Mouse (Mus musculus): ENCODE measurements around the gene 4930535I16Rik. TPM values are rescaled to one million over a fixed set of nuclear protein-coding genes. Genes with fewer than 3 reads are reported as not detected.

Gene 4930535I16Rik
- not detected in 2 replicates for polyA plus RNA-seq (2012; rRNA removed)

DNA sequence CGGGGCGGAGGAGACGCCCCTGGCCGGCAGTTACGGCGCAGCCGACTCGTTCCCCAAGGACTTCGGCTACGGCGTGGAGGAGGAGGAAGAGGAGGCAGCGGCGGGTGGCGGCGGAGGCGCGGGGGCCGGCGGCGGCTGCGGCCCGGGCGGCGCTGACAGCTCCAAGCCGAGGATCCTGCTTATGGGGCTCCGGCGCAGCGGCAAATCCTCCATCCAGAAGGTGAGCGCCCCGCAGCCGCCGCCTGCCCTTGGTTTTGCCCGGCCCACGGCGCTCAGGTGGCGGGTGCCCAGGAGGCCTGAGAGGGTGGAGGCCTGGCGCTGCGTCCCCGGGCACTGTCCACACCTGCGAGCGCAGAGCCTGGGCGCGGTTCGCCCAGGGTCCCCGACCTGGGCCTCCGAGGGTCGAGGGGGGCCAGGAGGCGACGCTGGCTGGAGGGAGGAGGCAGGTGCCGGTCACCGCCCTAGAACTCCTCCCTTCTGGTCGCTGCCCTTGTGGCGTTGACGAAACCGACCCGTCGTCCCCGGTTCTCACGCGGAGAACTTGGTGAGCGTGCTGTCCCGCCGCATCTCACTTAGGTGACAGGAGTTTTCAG is at the start of gene 4930535I16Rik:
4930535I16Rik (minus strand) TSS at position 475 of the 593 bp plus-strand sequence.
- H3K4me3 ChIP-seq (ENCODE audit: insufficient read depth, low read length) = peak within 1 kb of the TSS; percentile 76
- peaks cover 3% of the 10 kb centered on the region; the same call in 1 of the 2 replicates for H3K4me1 ChIP-seq (ENCODE audit: control insufficient read depth, insufficient read depth, low read length)
- TF ChIP-seq POLR2A (IDR thresholded peaks at IDR 0.05; ENCODE audit: extremely low read depth, insufficient read depth, low read length) (no peak), CTCF (IDR thresholded peaks at IDR 0.05; ENCODE audit: extremely low read depth, insufficient read depth, low read length) (no peak)
- peak within 1 kb of the TSS; percentile 95 for H3K27ac ChIP-seq (ENCODE audit: insufficient read depth, low read length)

DNA sequence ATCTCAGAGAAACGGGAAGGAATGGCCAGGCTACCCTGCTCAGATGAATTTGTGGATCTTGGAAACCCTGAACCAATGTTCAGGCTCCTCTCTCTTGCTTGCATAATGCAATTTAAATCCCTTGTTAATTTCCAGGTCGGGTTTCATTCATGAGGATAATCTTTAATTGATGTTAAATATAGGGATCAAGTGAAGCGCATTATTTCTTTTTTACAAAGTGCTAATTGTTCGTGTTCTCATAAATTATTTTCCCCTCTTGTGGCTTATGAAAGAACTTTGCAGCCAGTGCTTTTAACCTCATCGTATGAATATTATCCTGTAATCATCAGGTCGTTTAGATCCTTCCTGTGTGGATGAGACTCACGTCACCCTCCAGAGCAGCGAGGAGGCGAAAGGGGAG is 44.9 kb upstream of the 4930535I16Rik start:
- H3K27ac ChIP-seq (ENCODE audit: insufficient read depth, low read length) = no peak overlapping the region
- no peak overlapping the region for H3K4me3 ChIP-seq (ENCODE audit: insufficient read depth, low read length)
- TF ChIP-seq POLR2A (IDR thresholded peaks at IDR 0.05; ENCODE audit: extremely low read depth, insufficient read depth, low read length) = no peak
- TF ChIP-seq CTCF (IDR thresholded peaks at IDR 0.05; ENCODE audit: extremely low read depth, insufficient read depth, low read length) = no peak
- no peaks in the 10 kb centered on the region for H3K4me1 ChIP-seq (ENCODE audit: control insufficient read depth, insufficient read depth, low read length)

DNA sequence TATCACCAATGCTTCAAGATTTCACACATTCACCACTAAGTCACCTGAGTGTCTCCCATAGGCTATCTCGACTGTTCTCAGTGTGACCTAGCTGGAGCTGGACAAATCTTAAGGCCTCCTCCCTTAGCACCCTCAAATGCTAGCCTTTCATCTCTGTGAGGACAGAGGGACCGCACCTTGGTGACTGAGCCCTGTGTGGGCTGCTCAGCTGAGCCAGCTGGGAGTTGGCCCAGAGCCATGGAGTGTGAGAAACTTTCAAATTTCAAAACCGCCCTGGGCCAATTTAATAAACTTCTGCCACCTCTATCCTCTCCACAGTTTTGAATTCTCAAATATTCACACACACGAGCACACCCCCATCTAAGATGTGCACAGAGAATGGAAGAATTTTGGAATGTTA is 43.1 kb upstream of the 4930535I16Rik start:
- TF ChIP-seq POLR2A (IDR thresholded peaks at IDR 0.05; ENCODE audit: extremely low read depth, insufficient read depth, low read length) = no peak
- no peak overlapping the region for H3K4me3 ChIP-seq (ENCODE audit: insufficient read depth, low read length)
- no peaks in the 10 kb centered on the region for H3K4me1 ChIP-seq (ENCODE audit: control insufficient read depth, insufficient read depth, low read length)
- H3K27ac ChIP-seq (ENCODE audit: insufficient read depth, low read length) = no peak overlapping the region

DNA sequence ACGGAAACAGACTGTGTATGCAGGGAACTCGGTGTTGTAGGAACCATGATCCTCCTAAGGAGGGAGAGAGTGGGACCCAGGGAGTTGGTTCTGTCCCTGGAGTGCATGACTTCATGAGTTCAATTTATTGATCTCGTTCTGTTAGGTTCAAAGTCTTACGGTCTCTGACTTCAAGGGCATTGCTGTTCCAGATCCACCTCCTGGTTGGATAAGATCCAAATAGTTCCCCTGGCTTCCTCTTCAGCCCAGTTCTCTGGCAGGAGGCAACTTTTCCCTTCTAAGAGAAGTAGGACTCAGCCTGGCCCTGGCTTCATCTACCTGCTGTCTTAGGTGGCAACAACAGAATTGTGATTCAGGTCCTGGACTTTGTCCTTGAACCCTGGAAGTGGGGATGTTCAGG is 40.1 kb upstream of the 4930535I16Rik start:
- no peak for TF ChIP-seq CTCF (IDR thresholded peaks at IDR 0.05; ENCODE audit: extremely low read depth, insufficient read depth, low read length)
- no peak for TF ChIP-seq POLR2A (IDR thresholded peaks at IDR 0.05; ENCODE audit: extremely low read depth, insufficient read depth, low read length)
- Histone ChIP-seq H3K27ac (ENCODE audit: insufficient read depth, low read length) (no peak overlapping the region), H3K4me1 (ENCODE audit: control insufficient read depth, insufficient read depth, low read length) (no peaks in the 10 kb centered on the region), H3K4me3 (ENCODE audit: insufficient read depth, low read length) (no peak overlapping the region)

DNA sequence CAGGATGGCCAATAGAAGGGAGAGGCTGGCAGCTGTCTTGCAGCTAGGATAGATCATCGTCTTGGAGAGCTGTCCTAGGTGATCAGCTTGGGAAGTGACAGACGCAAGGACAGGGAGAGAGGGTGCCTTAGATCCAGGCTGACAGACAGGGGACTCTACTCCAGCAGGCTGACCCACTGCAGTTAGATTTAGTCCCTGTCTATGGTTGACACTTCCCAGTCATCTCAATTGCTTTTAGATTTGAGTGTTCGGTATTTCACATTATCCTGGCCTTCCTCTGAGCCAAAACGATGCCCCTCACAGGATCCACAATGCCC is 39.6 kb upstream of the 4930535I16Rik start:
- no peak overlapping the region for H3K27ac ChIP-seq (ENCODE audit: insufficient read depth, low read length)
- H3K4me3 ChIP-seq (ENCODE audit: insufficient read depth, low read length) = no peak overlapping the region
- TF ChIP-seq POLR2A (IDR thresholded peaks at IDR 0.05; ENCODE audit: extremely low read depth, insufficient read depth, low read length) (no peak), CTCF (IDR thresholded peaks at IDR 0.05; ENCODE audit: extremely low read depth, insufficient read depth, low read length) (no peak)
- H3K4me1 ChIP-seq (ENCODE audit: control insufficient read depth, insufficient read depth, low read length) = no peaks in the 10 kb centered on the region

DNA sequence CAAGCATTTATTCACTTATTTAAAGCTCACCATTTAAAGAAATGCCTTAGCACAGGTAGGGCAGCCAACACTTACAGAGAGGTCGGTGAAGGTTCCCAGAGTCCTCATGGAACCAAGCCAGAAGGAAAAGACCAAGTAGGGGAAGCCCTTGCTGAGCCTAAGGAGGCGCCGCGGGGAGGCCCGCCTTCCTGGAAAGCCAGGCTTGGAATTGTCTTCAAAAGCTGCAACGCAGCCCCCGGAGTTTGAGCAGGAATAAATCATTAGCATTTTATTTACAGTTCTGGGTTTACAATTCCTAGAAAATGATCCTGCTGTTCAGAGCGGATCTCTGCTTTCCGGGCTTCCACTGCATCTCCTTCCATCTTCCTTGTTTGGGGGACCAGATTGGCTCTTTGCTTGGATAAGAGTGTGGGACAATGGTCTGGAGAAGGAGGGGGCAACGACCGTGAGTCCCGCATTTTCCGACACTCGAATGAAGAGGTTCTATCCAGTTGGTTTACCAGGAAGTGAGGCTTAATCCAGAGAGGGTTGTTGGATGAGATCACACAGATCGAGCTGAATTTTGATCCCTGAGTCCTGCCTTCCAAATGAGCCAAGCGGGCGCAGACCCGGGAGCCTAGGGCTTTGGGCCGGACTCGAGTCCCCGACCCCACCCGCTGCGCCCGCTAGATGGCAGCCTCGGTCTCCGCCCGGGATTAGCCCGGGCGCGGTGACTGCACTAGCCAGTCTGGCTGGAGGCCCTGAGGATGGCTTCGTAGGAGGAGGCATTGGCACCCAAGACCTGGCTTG is 39.1 kb upstream of the 4930535I16Rik start:
- TF ChIP-seq CTCF (IDR thresholded peaks at IDR 0.05; ENCODE audit: extremely low read depth, insufficient read depth, low read length) (peak; percentile 32; the same call in 1 of the 2 replicates), POLR2A (IDR thresholded peaks at IDR 0.05; ENCODE audit: extremely low read depth, insufficient read depth, low read length) (no peak)
- Histone ChIP-seq H3K4me1 (ENCODE audit: control insufficient read depth, insufficient read depth, low read length) (no peaks in the 10 kb centered on the region), H3K27ac (ENCODE audit: insufficient read depth, low read length) (no peak overlapping the region), H3K4me3 (ENCODE audit: insufficient read depth, low read length) (no peak overlapping the region)

DNA sequence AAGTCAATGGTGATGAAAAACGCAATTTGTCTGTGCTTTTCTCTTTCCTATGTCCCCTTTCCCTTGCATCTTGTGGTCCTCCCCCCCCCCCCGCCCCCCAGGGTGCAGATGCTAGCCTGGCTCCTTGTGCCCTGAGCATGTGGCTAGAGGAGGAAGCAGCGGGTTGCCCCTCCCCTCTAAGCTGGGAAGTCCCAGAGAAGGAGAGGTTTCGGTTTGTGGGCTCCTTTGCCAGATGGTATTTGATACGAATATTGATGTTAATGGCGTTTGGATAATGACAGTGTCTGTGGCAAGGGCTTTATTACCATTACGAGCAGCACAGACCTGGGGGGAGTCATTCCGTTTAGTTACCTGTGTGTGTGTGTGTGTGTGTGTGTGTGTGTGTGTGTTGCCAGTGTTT is 34.2 kb upstream of the 4930535I16Rik start:
- no peak overlapping the region for H3K27ac ChIP-seq (ENCODE audit: insufficient read depth, low read length)
- H3K4me1 ChIP-seq (ENCODE audit: control insufficient read depth, insufficient read depth, low read length) = no peaks in the 10 kb centered on the region
- no peak overlapping the region for H3K4me3 ChIP-seq (ENCODE audit: insufficient read depth, low read length)
- TF ChIP-seq CTCF (IDR thresholded peaks at IDR 0.05; ENCODE audit: extremely low read depth, insufficient read depth, low read length) (no peak), POLR2A (IDR thresholded peaks at IDR 0.05; ENCODE audit: extremely low read depth, insufficient read depth, low read length) (no peak)

DNA sequence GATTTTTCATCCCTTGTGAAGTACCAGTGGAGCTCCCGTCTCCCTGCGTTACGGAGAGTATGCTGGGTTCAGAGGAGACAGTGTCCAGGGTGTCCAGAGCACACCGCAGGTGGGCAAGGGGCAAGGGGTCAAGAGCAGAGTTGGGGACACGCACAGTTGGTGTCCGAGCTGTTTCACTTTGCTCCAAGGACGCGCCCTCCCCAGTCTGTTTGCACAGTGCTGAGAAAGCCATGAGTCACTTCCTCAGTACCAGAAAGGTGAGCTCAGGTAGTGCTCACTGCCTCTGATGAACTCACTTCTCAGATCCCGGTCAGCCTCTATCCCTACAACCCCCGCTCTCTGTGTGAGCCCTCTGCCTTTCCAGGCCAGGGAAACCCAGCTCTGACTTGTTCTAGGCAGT is 31.8 kb upstream of the 4930535I16Rik start:
- Histone ChIP-seq H3K27ac (ENCODE audit: insufficient read depth, low read length) (no peak overlapping the region), H3K4me3 (ENCODE audit: insufficient read depth, low read length) (no peak overlapping the region), H3K4me1 (ENCODE audit: control insufficient read depth, insufficient read depth, low read length) (no peaks in the 10 kb centered on the region)
- TF ChIP-seq POLR2A (IDR thresholded peaks at IDR 0.05; ENCODE audit: extremely low read depth, insufficient read depth, low read length) = no peak
- TF ChIP-seq CTCF (IDR thresholded peaks at IDR 0.05; ENCODE audit: extremely low read depth, insufficient read depth, low read length) = no peak

DNA sequence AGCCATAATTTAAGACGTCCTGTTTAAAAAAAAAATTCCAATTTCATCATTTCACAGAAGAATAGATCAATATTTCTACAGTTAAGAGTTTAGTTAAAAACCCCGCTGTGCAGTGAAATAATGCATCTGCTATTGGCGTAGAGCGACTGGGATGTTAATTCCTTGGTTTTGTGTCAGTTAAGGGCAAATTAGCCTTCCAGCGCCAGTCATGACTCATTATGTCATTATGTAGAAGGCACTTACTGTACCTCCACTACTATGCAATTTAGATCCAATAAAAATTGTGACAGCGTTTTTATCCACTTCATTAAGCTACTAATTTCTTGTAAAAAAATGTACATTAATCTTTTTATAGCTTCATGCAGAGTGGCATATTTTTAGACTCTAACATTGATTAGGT is 31.1 kb upstream of the 4930535I16Rik start:
- no peak for TF ChIP-seq POLR2A (IDR thresholded peaks at IDR 0.05; ENCODE audit: extremely low read depth, insufficient read depth, low read length)
- TF ChIP-seq CTCF (IDR thresholded peaks at IDR 0.05; ENCODE audit: extremely low read depth, insufficient read depth, low read length) = no peak
- no peak overlapping the region for H3K27ac ChIP-seq (ENCODE audit: insufficient read depth, low read length)
- no peaks in the 10 kb centered on the region for H3K4me1 ChIP-seq (ENCODE audit: control insufficient read depth, insufficient read depth, low read length)
- no peak overlapping the region for H3K4me3 ChIP-seq (ENCODE audit: insufficient read depth, low read length)

DNA sequence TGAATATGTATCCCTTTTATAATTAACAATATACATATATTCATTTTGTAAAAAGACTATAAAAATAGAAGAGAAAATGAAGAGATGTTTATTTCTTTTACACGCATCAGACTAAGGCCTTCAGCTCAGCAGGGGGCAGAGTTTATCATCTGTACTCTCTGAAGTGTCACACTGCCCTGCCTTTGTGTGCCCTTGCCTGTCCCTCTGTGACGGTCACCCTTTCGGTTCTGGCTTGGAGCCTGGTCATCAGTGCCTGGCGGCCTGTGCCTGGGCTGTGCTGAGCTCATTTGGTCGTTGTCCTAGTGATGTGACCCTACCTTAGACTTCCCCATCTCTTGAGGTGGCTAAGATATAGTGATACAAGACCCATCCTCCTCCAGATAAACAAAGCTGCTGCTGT is 29.3 kb upstream of the 4930535I16Rik start:
- Histone ChIP-seq H3K4me3 (ENCODE audit: insufficient read depth, low read length) (no peak overlapping the region), H3K27ac (ENCODE audit: insufficient read depth, low read length) (no peak overlapping the region)
- TF ChIP-seq CTCF (IDR thresholded peaks at IDR 0.05; ENCODE audit: extremely low read depth, insufficient read depth, low read length) = no peak
- TF ChIP-seq POLR2A (IDR thresholded peaks at IDR 0.05; ENCODE audit: extremely low read depth, insufficient read depth, low read length) = no peak

More for the DNA sequence above, 29.3 kb upstream of the 4930535I16Rik start:
- no peaks in the 10 kb centered on the region for H3K4me1 ChIP-seq (ENCODE audit: control insufficient read depth, insufficient read depth, low read length)

All from cortical plate, adult 2 months (tissue).